Mouse (Mus musculus) midbrain, embryonic 14.5 days (tissue): ENCODE results near the gene S1pr5. TPM values are rescaled to one million over a fixed set of nuclear protein-coding genes. Genes with fewer than 3 reads are reported as not detected.

Experiments
- ATAC-seq: fragments of 200-750 bp; cut with Nextera tagmentation; 2 replicates; pipeline ENCODE4 v1.8.0; 2017; ENCODE audit warnings: moderate number of reproducible peaks, moderate library complexity; ENCODE audit not compliant: low FRiP score, low TSS enrichment
- DNase-seq: peaks from one replicate; pipeline ENCODE4 v3.0.0-alpha.2; 2015
- H3K27ac ChIP-seq: fragments of 300-500 bp; sonication (generic); replicated peaks from 2 replicates; pipeline ENCODE4 v1.5.1; 2014; ENCODE audit warnings: mild to moderate bottlenecking, low read depth, low read length, moderate library complexity
- H3K27me3 ChIP-seq: fragments of 300-500 bp; sonication (generic); 2 replicates; pipeline ENCODE4 v1.6.1; 2014; ENCODE audit warnings: low read length, control low read depth, mixed read lengths; ENCODE audit not compliant: control insufficient read depth, insufficient read depth
- H3K36me3 ChIP-seq: fragments of 300-500 bp; sonication (generic); 2 replicates; pipeline ENCODE4 v1.6.1; 2014; ENCODE audit warnings: low read length, control low read depth; ENCODE audit not compliant: control insufficient read depth, insufficient read depth
- H3K4me1 ChIP-seq: fragments of 300-500 bp; sonication (generic); 2 replicates; pipeline ENCODE4 v1.6.1; 2014; ENCODE audit warnings: mild to moderate bottlenecking, antibody characterized with exemption, low read length, control low read depth; ENCODE audit not compliant: control insufficient read depth, insufficient read depth
- H3K4me2 ChIP-seq: fragments of 300-500 bp; sonication (generic); 2 replicates; pipeline ENCODE4 v1.6.1; 2014; ENCODE audit warnings: mild to moderate bottlenecking, low read length, moderate library complexity
- H3K4me3 ChIP-seq: fragments of 300-500 bp; sonication (generic); replicated peaks from 2 replicates; pipeline ENCODE4 v1.5.1; 2014; ENCODE audit warnings: low read depth, low read length
- H3K9ac ChIP-seq: fragments of 300-500 bp; sonication (generic); replicated peaks from 2 replicates; pipeline ENCODE4 v1.6.1; 2014; ENCODE audit warnings: mild to moderate bottlenecking, low read length, moderate library complexity
- H3K9me3 ChIP-seq: fragments of 300-500 bp; sonication (generic); 2 replicates; pipeline ENCODE4 v1.6.1; 2016; ENCODE audit warnings: low read length, control low read depth, mixed read lengths; ENCODE audit not compliant: control insufficient read depth
- WGBS: fragments of 180-500 bp; shearing (Covaris S2); extraction: QIAGEN DNeasy Blood & Tissue Kit; methylation state at CpG from one replicate; pipeline ENCODE4 v1.1.7; 2014; 5-methylcytosine and 5-hydroxymethylcytosine counted together
- polyA plus RNA-seq: library from polyadenylated mRNA; unstranded; fragments of >200 nt; fragmentation: Nextera tagmentation; extraction: Ambion mirVana; gene quantifications from 2 replicates; pipeline ENCODE4 v1.2.1, GENCODE M21; 2014

The S1pr5 gene
- polyA plus RNA-seq, 1 experiment from 2014 or later: 2.3 TPM

GRCm38 (mm10) chr9:21244428-21245112 lies 3.7 kb downstream of the S1pr5 start:
- Histone ChIP-seq H3K9ac (peak overlapping the region; percentile 46), H3K36me3 (no peaks in the 10 kb centered on the region), H3K4me2 (peak overlapping the region; percentile 71), H3K27me3 (peaks cover 66% of the 10 kb centered on the region), H3K27ac (peak overlapping the region; percentile 70), H3K4me3 (peak overlapping the region; percentile 40), H3K9me3 (no peaks in the 10 kb centered on the region), H3K4me1 (no peaks in the 10 kb centered on the region)
- DNase-seq (peak; percentile 70), ATAC-seq (peak; percentile 72)
- WGBS: under 1% methylated on average over 72 of the region's 72 CpGs

DNA sequence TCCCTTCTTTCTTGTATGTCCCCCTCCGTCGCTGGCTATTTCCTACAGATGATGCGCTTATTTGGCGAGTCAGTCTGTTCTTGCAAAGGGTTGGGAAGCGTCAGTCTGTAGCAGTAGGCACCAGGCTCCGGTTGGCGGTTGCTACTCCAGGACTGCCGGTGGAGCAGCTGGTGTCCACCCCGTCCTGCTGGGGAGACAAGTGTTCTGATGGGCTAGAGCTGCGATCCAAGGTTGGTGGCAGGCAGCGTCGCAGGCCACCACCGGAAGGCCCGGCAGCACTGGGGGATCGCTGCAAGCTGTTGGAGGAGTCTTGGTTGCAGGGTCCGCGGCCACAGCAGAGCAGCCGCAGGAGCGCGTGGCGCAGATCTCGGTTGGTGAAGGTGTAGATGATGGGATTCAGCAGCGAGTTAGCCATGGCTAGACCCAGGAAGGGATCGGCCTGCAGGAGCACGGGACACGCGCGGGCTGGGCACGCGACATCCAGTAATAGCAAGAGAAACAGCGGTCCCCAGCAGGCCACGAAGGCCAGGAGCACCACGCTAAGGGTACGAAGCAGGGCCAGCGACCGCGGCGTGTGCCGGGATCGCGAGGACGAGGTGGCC lies 4.3 kb downstream of the S1pr5 start:
- 4% methylated on average over 42 of the region's 42 CpGs for WGBS
- H3K36me3 ChIP-seq: no peaks in the 10 kb centered on the region
- DNase-seq (peak; percentile 28), ATAC-seq (no peak)
- H3K27me3 ChIP-seq: peaks cover 60% of the 10 kb centered on the region
- peak overlapping the region; percentile 71 for H3K4me2 ChIP-seq
- H3K9me3 ChIP-seq: no peaks in the 10 kb centered on the region
- peak overlapping the region; percentile 70 for H3K27ac ChIP-seq
- H3K4me1 ChIP-seq: no peaks in the 10 kb centered on the region
- H3K4me3 ChIP-seq: peak overlapping the region; percentile 40
- peak overlapping the region; percentile 46 for H3K9ac ChIP-seq

GRCm38 (mm10) chr9:21241343-21241742 lies 6.9 kb downstream of the S1pr5 start:
- Histone ChIP-seq H3K9ac (no peak overlapping the region), H3K27me3 (peaks cover 41% of the 10 kb centered on the region), H3K9me3 (no peaks in the 10 kb centered on the region), H3K4me1 (peaks cover 15% of the 10 kb centered on the region), H3K4me2 (no peak overlapping the region), H3K4me3 (no peak overlapping the region), H3K27ac (no peak overlapping the region), H3K36me3 (no peaks in the 10 kb centered on the region)
- ATAC-seq (no peak), DNase-seq (peak; percentile 93)
- 5% methylated on average over 11 of the region's 11 CpGs for WGBS

- Histone ChIP-seq H3K9ac (peak overlapping the region; percentile 98), H3K27me3 (peaks cover 22% of the 10 kb centered on the region), H3K9me3 (no peaks in the 10 kb centered on the region), H3K4me2 (peak overlapping the region; percentile 87), H3K27ac (no peak overlapping the region; the same call in 1 of the 2 replicates), H3K36me3 (no peaks in the 10 kb centered on the region; the same call in none of the 2 replicates), H3K4me1 (peaks cover 15% of the 10 kb centered on the region), H3K4me3 (peak overlapping the region; percentile 87)
- WGBS: 35% methylated on average over 4 of the region's 4 CpGs
- ATAC-seq: no peak
- no peak for DNase-seq
Observed at GRCm38 (mm10) chr9:21239465-21239848, 8.8 kb downstream of the S1pr5 start.

GRCm38 (mm10) chr9:21238733-21239464 lies 9.3 kb downstream of the S1pr5 start, which contains the start of gene Keap1:
TSS of gene Keap1 (minus strand) at chr9:21239361.
- Histone ChIP-seq H3K27me3 (peaks cover 17% of the 10 kb centered on the region), H3K27ac (peak within 1 kb of the TSS; percentile 89), H3K9me3 (no peaks in the 10 kb centered on the region), H3K4me2 (peak within 1 kb of the TSS; percentile 87), H3K9ac (peak within 1 kb of the TSS; percentile 98), H3K36me3 (peaks cover 3% of the 10 kb centered on the region), H3K4me3 (peak within 1 kb of the TSS; percentile 87), H3K4me1 (peaks cover 15% of the 10 kb centered on the region)
- peak; percentile 90 for DNase-seq
- under 1% methylated on average over 90 of the region's 90 CpGs for WGBS
- peak; percentile 86 for ATAC-seq

DNA sequence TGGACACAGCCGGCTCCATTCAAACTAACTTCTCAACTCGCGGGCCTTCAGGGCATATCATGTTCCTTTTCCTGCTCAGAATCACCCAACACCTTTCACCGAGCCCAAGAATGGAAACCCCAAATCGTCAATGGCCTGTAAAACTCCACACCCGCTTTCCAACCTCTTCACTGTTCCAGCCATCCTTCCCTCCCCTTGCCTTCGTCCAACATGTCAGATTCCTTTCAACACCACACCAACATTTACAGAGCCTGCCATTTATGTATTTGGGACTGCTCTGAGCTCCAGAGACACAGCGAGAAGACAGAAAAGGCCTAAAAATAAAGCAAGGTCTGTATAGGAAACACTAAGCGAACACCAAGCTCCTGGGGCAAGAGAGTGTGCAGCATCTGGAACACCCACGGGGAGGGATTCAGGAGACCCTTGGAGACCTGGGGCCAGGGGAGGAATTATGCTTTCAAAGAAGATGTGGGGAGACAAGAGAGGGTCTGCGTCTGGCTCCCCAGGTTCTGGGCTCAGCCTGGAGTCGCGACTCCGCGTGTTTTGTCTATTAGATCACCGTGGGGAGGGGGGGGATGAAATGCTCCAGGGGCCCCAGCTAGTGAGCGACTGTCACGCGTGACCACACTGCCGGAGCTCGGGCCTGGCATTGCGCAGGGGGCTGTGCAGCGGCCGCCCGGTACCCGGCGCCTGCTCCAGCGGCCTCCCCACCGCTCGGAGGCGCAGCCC lies 10.1 kb downstream of the S1pr5 start:
- 2% methylated on average over 31 of the region's 31 CpGs for WGBS

GRCm38 (mm10) chr9:21237368-21238003 lies 10.8 kb downstream of the S1pr5 start:
- ATAC-seq: no peak
- WGBS: 17% methylated on average over 19 of the region's 19 CpGs

More for the DNA sequence above, 10.1 kb downstream of the S1pr5 start:
- DNase-seq: no peak
- peak overlapping the region; percentile 87 for H3K4me3 ChIP-seq
- peaks cover 15% of the 10 kb centered on the region for H3K4me1 ChIP-seq
- peaks cover 10% of the 10 kb centered on the region for H3K27me3 ChIP-seq
- H3K27ac ChIP-seq: peak overlapping the region; percentile 89
- H3K4me2 ChIP-seq: peak overlapping the region; percentile 87
- peak; percentile 21 for ATAC-seq
- peak overlapping the region; percentile 98 for H3K9ac ChIP-seq
- peaks cover 10% of the 10 kb centered on the region for H3K36me3 ChIP-seq
- no peaks in the 10 kb centered on the region for H3K9me3 ChIP-seq

DNA sequence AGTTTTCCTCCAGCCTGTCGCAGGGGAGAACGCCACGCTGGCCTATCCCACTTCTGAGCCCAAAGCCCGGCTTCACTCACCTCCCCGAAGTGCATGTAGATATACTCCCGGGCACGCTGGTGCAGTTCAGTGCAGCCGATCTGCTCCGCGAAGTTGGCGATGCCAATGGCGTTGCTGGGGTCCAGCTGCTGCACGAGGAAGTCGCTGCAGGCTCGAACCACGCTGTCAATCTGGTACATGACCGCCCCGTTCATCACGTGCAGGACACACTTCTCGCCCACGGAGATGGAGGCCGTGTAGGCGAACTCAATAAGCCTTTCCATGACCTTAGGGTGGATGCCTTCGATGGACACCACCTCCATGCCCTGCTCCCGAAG lies 11.3 kb downstream of the S1pr5 start:
- no peak for DNase-seq
- H3K27me3 ChIP-seq: no peaks in the 10 kb centered on the region
- H3K9me3 ChIP-seq: no peaks in the 10 kb centered on the region
- no peak for ATAC-seq
- H3K36me3 ChIP-seq: peaks cover 20% of the 10 kb centered on the region
- H3K4me1 ChIP-seq: peaks cover 15% of the 10 kb centered on the region
- H3K4me2 ChIP-seq: peak overlapping the region; percentile 87
- peak overlapping the region; percentile 98; the same call in 1 of the 2 replicates for H3K9ac ChIP-seq
- H3K4me3 ChIP-seq: peak overlapping the region; percentile 87
- 0 out of 2 replicates have a peak overlapping the region, but pooled peaks have one; percentile 89 for H3K27ac ChIP-seq
- WGBS: 83% methylated on average over 25 of the region's 25 CpGs

More at GRCm38 (mm10) chr9:21237368-21238003, 10.8 kb downstream of the S1pr5 start:
- Histone ChIP-seq H3K36me3 (peaks cover 16% of the 10 kb centered on the region), H3K4me1 (peaks cover 15% of the 10 kb centered on the region), H3K4me3 (peak overlapping the region; percentile 87), H3K27ac (peak overlapping the region; percentile 89), H3K9me3 (no peaks in the 10 kb centered on the region), H3K9ac (peak overlapping the region; percentile 98), H3K27me3 (peaks cover 3% of the 10 kb centered on the region; the same call in 1 of the 2 replicates), H3K4me2 (peak overlapping the region; percentile 87)
- DNase-seq: peak; percentile 68
